In genomic region chr2:153592056-153593014, GRCm38 (mm10) we compare ENCODE assay signal across 11 mouse cellular contexts. TPM values are rescaled to one million over a fixed set of nuclear protein-coding genes. Genes with fewer than 3 reads are reported as not detected.
DNase-seq lines count a peak whose midpoint lies in the region; ATAC-seq and TF ChIP-seq lines count a peak whose summit lies in the region.
"Had no signal": no experiment of that assay in that cellular context is flagged by ENCODE, and none has a peak within 500 bp of the region (broad histone marks: within the 10 kb centered on the region; RNA-seq: fewer than 3 reads in every experiment).

No protein-coding gene starts in this region.

- no peak overlapping the region for H3K4me3 ChIP-seq in hindbrain, embryonic 10.5 days
- H3K4me3 ChIP-seq in hindbrain, embryonic 11.5 days (ENCODE audit: low read depth, low read length): no peak overlapping the region
- no peak overlapping the region for H3K4me3 ChIP-seq in liver, postnatal 0 days (ENCODE audit: low read depth, low read length)
- H3K4me3 ChIP-seq: embryonic facial prominence, embryonic 15.5 days; limb, embryonic 13.5 days; myocyte had no signal

- WGBS in hindbrain, embryonic 10.5 days: 77% methylated on average over 8 of the region's 8 CpGs
- WGBS in hindbrain, embryonic 11.5 days: 69% methylated on average over 8 of the region's 8 CpGs
- 58% methylated on average over 8 of the region's 8 CpGs for WGBS in liver, postnatal 0 days (ENCODE audit: insufficient replicate concordance)

- DNase-seq in hindbrain, embryonic 10.5 days (ENCODE audit: low spot score): no peak
- DNase-seq in hindbrain, embryonic 11.5 days (ENCODE audit: low spot score): no peak
- peak; percentile 51 to 67 for DNase-seq in cerebellum, postnatal 25 days
- peak; percentile 93 for DNase-seq in kidney, adult 8-10 months
- DNase-seq in liver, postnatal 0 days: peak; percentile 78
- no peak for DNase-seq in lung, postnatal 36 days
- no peak for DNase-seq in testis, postnatal 10 days (ENCODE audit: low spot score)
- DNase-seq in frontal cortex, postnatal 14 days (ENCODE audit: low spot score in 2 of 2): no peak

- no peaks in the 10 kb centered on the region for H3K36me3 ChIP-seq in hindbrain, embryonic 10.5 days
- H3K36me3 ChIP-seq in hindbrain, embryonic 11.5 days (ENCODE audit: control insufficient read depth, insufficient read depth, low read length): no peaks in the 10 kb centered on the region
- H3K36me3 ChIP-seq in liver, postnatal 0 days (replicated peaks; ENCODE audit: insufficient read depth, low read length): no peaks in the 10 kb centered on the region
- H3K36me3 ChIP-seq: embryonic facial prominence, embryonic 15.5 days; limb, embryonic 13.5 days had no signal

- no peak overlapping the region for H3K4me2 ChIP-seq in hindbrain, embryonic 11.5 days (replicated peaks; ENCODE audit: low read depth, low read length)
- H3K4me2 ChIP-seq in liver, postnatal 0 days (ENCODE audit: low read depth, low read length): no peak overlapping the region
- H3K4me2 ChIP-seq: embryonic facial prominence, embryonic 15.5 days; limb, embryonic 13.5 days had no signal

- TF ChIP-seq CTCF in liver, postnatal 0 days (IDR thresholded peaks at IDR 0.05; ENCODE audit: low read depth): no peak

- H3K9ac ChIP-seq in hindbrain, embryonic 11.5 days (ENCODE audit: low read depth, low read length): no peak overlapping the region
- no peak overlapping the region; the same call in 1 of the 2 replicates for H3K9ac ChIP-seq in liver, postnatal 0 days (replicated peaks)
- H3K9ac ChIP-seq: embryonic facial prominence, embryonic 15.5 days; limb, embryonic 13.5 days had no signal

- H3K27ac ChIP-seq in hindbrain, embryonic 10.5 days: peak overlapping the region; percentile 42
- H3K27ac ChIP-seq in hindbrain, embryonic 11.5 days (ENCODE audit: low read depth, low read length): no peak overlapping the region
- H3K27ac ChIP-seq in liver, postnatal 0 days (ENCODE audit: low read depth): peak overlapping the region; percentile 93
- H3K27ac ChIP-seq: embryonic facial prominence, embryonic 15.5 days; limb, embryonic 13.5 days had no signal

- TF ChIP-seq EP300 in liver, postnatal 0 days (IDR thresholded peaks at IDR 0.05; ENCODE audit: low read depth): peak; percentile 54; the same call in 1 of the 2 replicates

- no peaks in the 10 kb centered on the region for H3K9me3 ChIP-seq in hindbrain, embryonic 10.5 days
- no peaks in the 10 kb centered on the region for H3K9me3 ChIP-seq in hindbrain, embryonic 11.5 days (ENCODE audit: control insufficient read depth, low read length)
- H3K9me3 ChIP-seq in liver, postnatal 0 days (ENCODE audit: low read length): no peaks in the 10 kb centered on the region
- H3K9me3 ChIP-seq: embryonic facial prominence, embryonic 15.5 days; limb, embryonic 13.5 days had no signal

- peaks cover 15% of the 10 kb centered on the region for H3K4me1 ChIP-seq in hindbrain, embryonic 10.5 days (replicated peaks)
- H3K4me1 ChIP-seq in hindbrain, embryonic 11.5 days (replicated peaks; ENCODE audit: control insufficient read depth, insufficient read depth, low read length): 0 out of 2 replicates have a peak, but pooled peaks cover 3% of the 10 kb centered on the region
- H3K4me1 ChIP-seq in liver, postnatal 0 days (ENCODE audit: insufficient read depth): peaks cover 6% of the 10 kb centered on the region; the same call in 1 of the 2 replicates
- H3K4me1 ChIP-seq: limb, embryonic 13.5 days had no signal

- H3K27me3 ChIP-seq in hindbrain, embryonic 10.5 days (ENCODE audit: insufficient read depth, poor library complexity, severe bottlenecking): no peaks in the 10 kb centered on the region
- no peaks in the 10 kb centered on the region for H3K27me3 ChIP-seq in hindbrain, embryonic 11.5 days (ENCODE audit: control insufficient read depth, insufficient read depth, low read length)
- no peaks in the 10 kb centered on the region for H3K27me3 ChIP-seq in liver, postnatal 0 days (ENCODE audit: insufficient read depth, low read length)
- H3K27me3 ChIP-seq: embryonic facial prominence, embryonic 15.5 days; limb, embryonic 13.5 days had no signal

- ATAC-seq in hindbrain, embryonic 11.5 days (ENCODE audit: low FRiP score): no peak
- ATAC-seq in liver, postnatal 0 days: peak; percentile 87

RNA-seq across cellular contexts. Expression of gene Commd7, which starts 40.2 kb away (rescaled TPM):
- 71.9 and 75.6 TPM in 2 replicates for polyA plus RNA-seq in hindbrain, embryonic 10.5 days (2016; fragmentation: Nextera tagmentation; extraction: Ambion mirVana)
- 60.0 and 65.6 TPM in 2 replicates for polyA plus RNA-seq in hindbrain, embryonic 11.5 days (2014; fragmentation: Nextera tagmentation; extraction: Ambion mirVana)
- 31.2 and 32.9 TPM in 2 replicates for polyA plus RNA-seq in liver, postnatal 0 days (2015; fragmentation: Nextera tagmentation; extraction: Ambion mirVana)

RNA-seq across cellular contexts. Expression of gene Dnmt3b, which starts 56.9 kb away (rescaled TPM):
- 15.9 and 24.4 TPM in 2 replicates for polyA plus RNA-seq in hindbrain, embryonic 10.5 days (2016; fragmentation: Nextera tagmentation; extraction: Ambion mirVana)
- polyA plus RNA-seq in hindbrain, embryonic 11.5 days (2014; fragmentation: Nextera tagmentation; extraction: Ambion mirVana): 9.9 and 10.3 TPM in 2 replicates
- polyA plus RNA-seq in liver, postnatal 0 days (2015; fragmentation: Nextera tagmentation; extraction: Ambion mirVana): 4.8 and 5.3 TPM in 2 replicates

Comparison
In these comparisons a context has a peak if more than half of its experiments do, and no peak if none do; other contexts are left out.
1. DNase-seq: peak in cerebellum, postnatal 25 days (2 of 2), kidney, adult 8-10 months (2 of 2) and liver, postnatal 0 days (single experiment); none in hindbrain, embryonic 10.5 days (single experiment), hindbrain, embryonic 11.5 days (single experiment), lung, postnatal 36 days (single experiment), testis, postnatal 10 days (single experiment) and frontal cortex, postnatal 14 days (0 of 2).